Mouse (Mus musculus) neural tube, embryonic 14.5 days (tissue): ENCODE results near the gene Srebf1. TPM values are rescaled to one million over a fixed set of nuclear protein-coding genes. Genes with fewer than 3 reads are reported as not detected.
A peak's percentile ranks its signal among the peaks of the same experiment; 100 is the strongest.

Experiments used
- ATAC-seq: fragments of 200-750 bp; cut with Nextera tagmentation; 2 replicates; pipeline ENCODE4 v1.8.0; 2017; ENCODE audit warnings: low read depth, mild to moderate bottlenecking, moderate TSS enrichment, moderate library complexity
- H3K27ac ChIP-seq: fragments of 300-500 bp; sonication (generic); 2 replicates; pipeline ENCODE4 v1.5.1; 2014; ENCODE audit warnings: low read depth, mild to moderate bottlenecking, control low read depth, low read length, moderate library complexity, mixed read lengths
- H3K27me3 ChIP-seq: fragments of 300-500 bp; sonication (generic); 2 replicates; pipeline ENCODE4 v1.6.1; 2014; ENCODE audit warnings: low read length; ENCODE audit not compliant: control insufficient read depth, insufficient read depth
- H3K36me3 ChIP-seq: fragments of 300-500 bp; sonication (generic); 2 replicates; pipeline ENCODE4 v1.6.1; 2014; ENCODE audit warnings: low read length, mixed read lengths; ENCODE audit not compliant: control insufficient read depth, insufficient read depth
- H3K4me1 ChIP-seq: fragments of 300-500 bp; sonication (generic); 2 replicates; pipeline ENCODE4 v1.6.1; 2014; ENCODE audit warnings: low read length; ENCODE audit not compliant: control insufficient read depth, insufficient read depth
- H3K4me2 ChIP-seq: fragments of 300-500 bp; sonication (generic); 2 replicates; pipeline ENCODE4 v1.6.1; 2014; ENCODE audit warnings: mild to moderate bottlenecking, low read depth, low read length, control low read depth
- H3K4me3 ChIP-seq: fragments of 300-500 bp; sonication (generic); 2 replicates; pipeline ENCODE4 v1.5.1; 2014; ENCODE audit warnings: low read depth, low read length, control low read depth, mixed read lengths
- H3K9ac ChIP-seq: fragments of 300-500 bp; sonication (generic); replicated peaks from 2 replicates; pipeline ENCODE4 v1.6.1; 2014; ENCODE audit warnings: low read depth, mild to moderate bottlenecking, control low read depth, low read length, mixed read lengths
- H3K9me3 ChIP-seq: fragments of 300-500 bp; sonication (generic); 2 replicates; pipeline ENCODE4 v1.6.1; 2016; ENCODE audit warnings: low read length; ENCODE audit not compliant: control insufficient read depth
- WGBS: fragments of 180-500 bp; shearing (Covaris S2); extraction: QIAGEN DNeasy Blood & Tissue Kit; methylation state at CpG from one replicate; pipeline ENCODE4 v1.1.7; 2014; 5-methylcytosine and 5-hydroxymethylcytosine counted together
- polyA plus RNA-seq: library from polyadenylated mRNA; unstranded; fragments of >200 nt; fragmentation: Nextera tagmentation; extraction: Ambion mirVana; gene quantifications from 2 replicates; pipeline ENCODE4 v1.2.1, GENCODE M21; 2014

Srebf1 gene
- polyA plus RNA-seq, 1 experiment from 2014 or later, result 41.3 TPM

- Histone ChIP-seq H3K27ac (peak overlapping the region; percentile 44; the same call in 1 of the 2 replicates), H3K9ac (peak overlapping the region; percentile 39; the same call in 1 of the 2 replicates), H3K4me2 (no peak overlapping the region), H3K4me1 (peaks cover 41% of the 10 kb centered on the region), H3K4me3 (no peak overlapping the region), H3K9me3 (no peaks in the 10 kb centered on the region), H3K36me3 (peaks cover 19% of the 10 kb centered on the region), H3K27me3 (no peaks in the 10 kb centered on the region)
- WGBS, result 75% methylated on average over 5 of the region's 5 CpGs
- no peak for ATAC-seq
Measured at GRCm38 (mm10) chr11:60206207-60206606, 16.2 kb downstream of the Srebf1 start.

DNA sequence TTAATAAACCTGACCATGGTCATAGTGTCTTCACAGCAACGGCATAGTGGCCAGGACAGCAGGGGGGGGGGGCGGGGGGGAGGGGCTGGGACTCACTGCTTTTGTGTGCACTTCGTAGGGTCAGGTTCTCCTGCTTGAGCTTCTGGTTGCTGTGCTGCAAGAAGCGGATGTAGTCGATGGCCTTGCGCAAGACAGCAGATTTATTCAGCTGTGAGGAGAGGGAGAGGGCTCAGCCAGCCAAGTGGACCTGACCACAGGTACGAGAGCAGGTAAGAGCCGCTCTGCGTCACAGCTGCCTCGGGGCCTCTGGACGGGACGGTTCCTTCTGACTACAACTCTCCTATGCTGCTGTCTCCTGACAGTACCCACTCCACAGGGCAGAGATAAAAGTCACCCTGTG, 17.4 kb downstream of the Srebf1 start:
- H3K9ac ChIP-seq, result no peak overlapping the region
- 86% methylated on average over 12 of the region's 12 CpGs for WGBS
- ATAC-seq, result no peak
- no peaks in the 10 kb centered on the region for H3K27me3 ChIP-seq
- no peak overlapping the region for H3K4me2 ChIP-seq
- H3K9me3 ChIP-seq, result no peaks in the 10 kb centered on the region
- peaks cover 19% of the 10 kb centered on the region for H3K36me3 ChIP-seq
- H3K27ac ChIP-seq, result no peak overlapping the region
- peaks cover 45% of the 10 kb centered on the region for H3K4me1 ChIP-seq
- H3K4me3 ChIP-seq, result no peak overlapping the region

DNA sequence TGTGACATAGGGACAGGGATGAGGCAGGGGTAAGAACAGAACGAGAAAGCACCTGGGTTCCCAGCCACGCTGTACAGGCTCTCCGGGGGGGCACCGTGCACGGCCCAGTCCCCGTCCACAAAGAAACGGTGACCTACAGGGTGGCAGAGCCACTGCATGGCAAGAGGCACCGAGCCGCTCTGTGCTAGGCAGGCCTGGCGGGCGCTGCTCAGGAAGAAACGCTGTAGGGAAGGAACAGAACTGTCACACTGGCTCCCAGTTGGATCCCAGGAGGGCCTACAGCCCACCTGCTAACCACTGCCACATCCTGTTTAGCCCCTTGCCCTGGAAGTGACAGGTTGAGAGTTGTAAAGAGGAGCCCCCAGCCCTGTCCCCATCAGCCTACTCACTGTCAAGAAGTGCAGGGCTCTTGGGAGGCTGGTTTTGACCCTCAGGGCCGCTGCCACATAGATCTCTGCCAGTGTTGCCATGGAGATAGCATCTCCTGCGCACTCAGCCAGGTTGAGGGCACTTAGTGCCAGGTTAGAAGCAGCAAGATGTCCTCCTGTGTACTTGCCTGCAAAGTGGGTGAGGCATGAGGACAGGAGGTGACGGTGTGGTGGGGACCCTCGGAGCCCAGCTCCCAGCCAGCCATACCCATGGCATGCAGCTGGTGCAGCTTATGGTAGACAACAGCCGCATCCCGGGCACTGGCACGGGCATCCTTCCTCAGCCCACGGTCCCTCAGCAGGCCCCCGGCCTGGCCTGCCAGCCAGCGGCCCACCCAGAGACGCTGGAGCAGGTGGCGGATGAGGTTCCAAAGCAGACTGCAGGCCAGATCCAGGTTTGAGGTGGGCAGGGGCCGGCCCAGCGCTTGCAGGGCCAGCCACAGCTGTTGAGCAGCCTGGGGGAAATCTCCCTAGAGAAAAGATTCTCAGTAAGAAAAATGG, 19.4 kb downstream of the Srebf1 start:
- peak overlapping the region; percentile 21; the same call in 1 of the 2 replicates for H3K9ac ChIP-seq
- no peak for ATAC-seq

GRCm38 (mm10) chr11:60200384-60200783, 22.0 kb downstream of the Srebf1 start:
- ATAC-seq, result peak; percentile 5; the same call in 1 of the 2 replicates
- peak overlapping the region; percentile 64 for H3K27ac ChIP-seq
- peaks cover 28% of the 10 kb centered on the region for H3K36me3 ChIP-seq
- H3K4me2 ChIP-seq, result no peak overlapping the region
- H3K9ac ChIP-seq, result 0 out of 2 replicates have a peak overlapping the region, but pooled peaks have one; percentile 12
- WGBS, result 89% methylated on average over 11 of the region's 11 CpGs
- H3K4me1 ChIP-seq, result peaks cover 16% of the 10 kb centered on the region; the same call in 1 of the 2 replicates
- H3K4me3 ChIP-seq, result no peak overlapping the region
- no peaks in the 10 kb centered on the region for H3K27me3 ChIP-seq
- no peaks in the 10 kb centered on the region for H3K9me3 ChIP-seq

More for the DNA sequence above, 19.4 kb downstream of the Srebf1 start:
- Histone ChIP-seq H3K27ac (peak overlapping the region; percentile 48), H3K27me3 (no peaks in the 10 kb centered on the region), H3K4me1 (peaks cover 29% of the 10 kb centered on the region), H3K4me2 (no peak overlapping the region), H3K4me3 (no peak overlapping the region), H3K9me3 (no peaks in the 10 kb centered on the region), H3K36me3 (peaks cover 30% of the 10 kb centered on the region)
- 75% methylated on average over 26 of the region's 26 CpGs for WGBS

GRCm38 (mm10) chr11:60199702-60200184, 22.6 kb downstream of the Srebf1 start:
- Histone ChIP-seq H3K27me3 (no peaks in the 10 kb centered on the region), H3K9ac (0 out of 2 replicates have a peak overlapping the region, but pooled peaks have one; percentile 12), H3K36me3 (peaks cover 32% of the 10 kb centered on the region), H3K4me3 (no peak overlapping the region), H3K4me2 (0 out of 2 replicates have a peak overlapping the region, but pooled peaks have one; percentile 1), H3K27ac (peak overlapping the region; percentile 64), H3K9me3 (no peaks in the 10 kb centered on the region), H3K4me1 (peaks cover 16% of the 10 kb centered on the region; the same call in 1 of the 2 replicates)
- peak; percentile 74 for ATAC-seq
- 9% methylated on average over 18 of the region's 18 CpGs for whole genome bisulfite sequencing

DNA sequence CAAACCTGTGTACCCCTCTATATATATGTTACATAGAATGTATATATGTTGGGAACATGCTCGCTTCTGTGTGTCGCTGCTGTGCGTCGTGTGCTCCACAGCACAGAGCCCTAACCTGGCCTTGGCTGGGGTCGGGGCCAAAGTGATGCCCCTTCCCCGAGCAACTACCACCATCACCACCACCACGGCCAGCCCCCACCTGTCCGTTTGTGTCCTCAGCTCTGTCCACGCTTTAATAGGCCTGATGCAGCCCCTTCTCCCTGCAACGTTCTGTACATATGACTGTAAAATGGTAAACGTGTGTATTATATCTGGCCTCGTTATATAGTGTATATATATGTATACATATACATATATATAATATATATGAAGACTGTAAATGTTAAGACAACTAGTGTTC, 23.7 kb downstream of the Srebf1 start:
- ATAC-seq, result no peak
- H3K4me2 ChIP-seq, result no peak overlapping the region
- peaks cover 16% of the 10 kb centered on the region; the same call in 1 of the 2 replicates for H3K4me1 ChIP-seq
- H3K27ac ChIP-seq, result peak overlapping the region; percentile 28
- WGBS, result 88% methylated on average over 12 of the region's 12 CpGs
- H3K4me3 ChIP-seq, result no peak overlapping the region
- no peaks in the 10 kb centered on the region for H3K9me3 ChIP-seq
- no peaks in the 10 kb centered on the region for H3K27me3 ChIP-seq
- peaks cover 41% of the 10 kb centered on the region for H3K36me3 ChIP-seq
- no peak overlapping the region for H3K9ac ChIP-seq

- no peak for ATAC-seq
Measured at GRCm38 (mm10) chr11:60197998-60198619, 24.3 kb downstream of the Srebf1 start.

DNA sequence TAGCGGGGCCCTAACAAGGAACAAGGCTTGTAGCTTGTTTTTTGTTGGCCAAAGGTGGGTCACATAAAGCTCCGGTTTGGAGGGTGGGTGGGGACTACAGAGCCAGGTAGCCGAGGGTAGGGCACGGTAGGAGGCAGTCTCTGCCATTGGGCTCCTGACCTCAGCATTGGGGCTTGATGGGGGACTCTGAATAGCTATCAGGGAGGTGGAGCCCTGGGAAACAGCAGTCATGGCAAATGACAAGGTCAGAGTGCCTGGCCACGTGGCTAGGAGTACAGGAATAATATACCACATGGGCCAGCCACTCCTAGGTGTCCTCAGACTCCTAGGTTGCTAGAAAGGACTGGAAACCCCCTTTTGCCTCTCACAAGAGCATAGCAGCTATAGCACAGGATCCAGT, 26.0 kb downstream of the Srebf1 start:
- Histone ChIP-seq H3K4me3 (no peak overlapping the region), H3K27ac (no peak overlapping the region), H3K9me3 (no peaks in the 10 kb centered on the region), H3K27me3 (no peaks in the 10 kb centered on the region), H3K4me2 (no peak overlapping the region), H3K36me3 (peaks cover 48% of the 10 kb centered on the region), H3K9ac (no peak overlapping the region), H3K4me1 (peaks cover 7% of the 10 kb centered on the region; the same call in 1 of the 2 replicates)
- 75% methylated on average over 5 of the region's 5 CpGs for WGBS
- no peak for ATAC-seq

More at GRCm38 (mm10) chr11:60197998-60198619, 24.3 kb downstream of the Srebf1 start:
- Histone ChIP-seq H3K36me3 (peaks cover 37% of the 10 kb centered on the region), H3K4me3 (no peak overlapping the region), H3K4me2 (no peak overlapping the region), H3K4me1 (peaks cover 15% of the 10 kb centered on the region; the same call in 1 of the 2 replicates), H3K27me3 (no peaks in the 10 kb centered on the region), H3K27ac (peak overlapping the region; percentile 28), H3K9me3 (no peaks in the 10 kb centered on the region), H3K9ac (no peak overlapping the region)
- WGBS, result 82% methylated on average over 24 of the region's 24 CpGs
